Mouse (Mus musculus) adrenal gland, postnatal 25 days (tissue): ENCODE data around the gene Defb18. TPM values are rescaled to one million over a fixed set of nuclear protein-coding genes. Genes with fewer than 3 reads are reported as not detected.
"Not testable (repeated sequence)": the region's sequence is repeated elsewhere in the genome, so short reads cannot be mapped to it uniquely, and the experiment has no call there.

Experiments used
- DNase-seq: peaks from one replicate; pipeline ENCODE4 v3.0.0; 2021; ENCODE audit warnings: mixed read lengths
- long read RNA-seq: library from polyadenylated mRNA; stranded (forward); transcript quantifications from one replicate; pipeline ENCODE4 v2.0.0, GENCODE M21; 2021
- total RNA-seq: library from RNA; stranded (reverse); gene quantifications from 2 replicates; pipeline ENCODE4 v1.2.3, GENCODE M21; 2021

The Defb18 gene
- total RNA-seq, result not detected in 2 replicates
- long read RNA-seq, result 0 reads

- DNase-seq, result no peak
Observed at GRCm38 (mm10) chr1:18237343-18237742, at the start of gene Defb18. Gene Defb18, minus strand, starts transcription at chr1:18237443.

DNA sequence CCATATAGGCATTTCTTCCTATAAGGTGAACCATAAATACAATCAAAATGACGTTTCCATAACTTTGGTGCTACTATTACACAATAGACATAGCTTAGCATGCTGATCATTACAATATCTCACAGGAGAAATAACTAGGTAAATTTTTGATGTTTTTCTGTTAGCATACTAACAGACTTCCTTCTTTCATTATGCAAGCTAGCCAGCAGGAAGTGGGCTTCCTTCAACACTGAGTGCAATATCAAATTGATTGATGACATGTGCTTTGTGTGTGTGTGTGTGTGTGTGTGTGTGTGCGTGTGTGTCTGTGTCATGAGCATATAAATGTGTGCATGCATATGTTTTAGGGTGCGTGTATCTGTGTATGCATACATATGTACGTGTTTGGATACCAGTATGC is 33.9 kb upstream of the Defb18 start:
- no peak for DNase-seq

- DNase-seq, result no peak
Observed at GRCm38 (mm10) chr1:18268845-18269244, 31.6 kb upstream of the Defb18 start.

DNA sequence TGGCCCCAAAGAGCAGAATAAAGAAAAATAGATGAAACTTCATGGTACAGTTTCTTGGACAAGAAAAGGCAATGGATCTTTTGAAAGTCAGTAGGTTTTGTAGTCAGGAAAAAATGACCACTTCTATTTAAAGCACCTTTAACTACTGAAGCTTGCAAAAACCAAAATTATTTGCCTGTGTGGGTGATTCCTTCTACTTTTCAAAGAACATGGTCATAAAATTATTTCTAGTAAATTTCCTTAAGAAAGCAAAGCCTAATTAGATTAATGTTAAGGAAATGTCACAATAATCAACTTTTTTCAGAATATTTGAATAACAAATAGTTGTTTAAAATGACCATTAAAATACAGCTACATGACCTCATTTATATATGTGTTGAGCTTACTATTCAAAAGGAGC is 27.8 kb upstream of the Defb18 start, which contains the start of gene Defb41:
Gene Defb41, minus strand, starts transcription at position 101 of the 400 bp plus-strand sequence.
- no peak for DNase-seq

- not testable (repeated sequence) for DNase-seq
Observed at GRCm38 (mm10) chr1:18245801-18246580, 8.7 kb upstream of the Defb18 start.

DNA sequence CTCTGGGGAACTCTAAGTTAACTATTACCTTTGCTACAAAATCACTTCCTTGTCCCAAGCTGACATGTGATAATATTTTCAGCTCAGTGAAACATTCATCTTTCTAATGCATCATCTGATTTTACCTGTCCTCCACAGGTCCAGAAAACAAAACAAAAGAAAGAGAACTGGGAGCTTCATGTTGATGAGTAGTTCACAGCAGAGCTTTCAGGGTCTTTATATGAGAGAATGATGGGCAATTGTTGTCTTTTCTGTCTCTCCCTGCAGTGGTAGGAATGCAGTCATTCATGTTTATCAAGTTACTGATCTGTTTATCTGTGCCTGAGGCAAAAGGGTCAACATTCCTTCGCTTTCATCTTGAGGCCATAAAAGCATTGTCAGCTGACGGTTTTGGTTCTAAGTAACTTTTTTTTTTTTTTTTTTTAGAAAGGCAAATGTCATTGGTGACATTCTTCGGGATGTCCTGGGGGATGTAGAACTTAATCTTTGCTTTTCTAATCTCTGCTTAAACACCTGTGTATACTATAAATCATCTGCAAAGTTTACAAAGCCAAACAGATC is 13.8 kb downstream of the Defb18 start:
- no peak for DNase-seq

GRCm38 (mm10) chr1:18191719-18192118 is 45.5 kb downstream of the Defb18 start:
- DNase-seq, result no peak

DNA sequence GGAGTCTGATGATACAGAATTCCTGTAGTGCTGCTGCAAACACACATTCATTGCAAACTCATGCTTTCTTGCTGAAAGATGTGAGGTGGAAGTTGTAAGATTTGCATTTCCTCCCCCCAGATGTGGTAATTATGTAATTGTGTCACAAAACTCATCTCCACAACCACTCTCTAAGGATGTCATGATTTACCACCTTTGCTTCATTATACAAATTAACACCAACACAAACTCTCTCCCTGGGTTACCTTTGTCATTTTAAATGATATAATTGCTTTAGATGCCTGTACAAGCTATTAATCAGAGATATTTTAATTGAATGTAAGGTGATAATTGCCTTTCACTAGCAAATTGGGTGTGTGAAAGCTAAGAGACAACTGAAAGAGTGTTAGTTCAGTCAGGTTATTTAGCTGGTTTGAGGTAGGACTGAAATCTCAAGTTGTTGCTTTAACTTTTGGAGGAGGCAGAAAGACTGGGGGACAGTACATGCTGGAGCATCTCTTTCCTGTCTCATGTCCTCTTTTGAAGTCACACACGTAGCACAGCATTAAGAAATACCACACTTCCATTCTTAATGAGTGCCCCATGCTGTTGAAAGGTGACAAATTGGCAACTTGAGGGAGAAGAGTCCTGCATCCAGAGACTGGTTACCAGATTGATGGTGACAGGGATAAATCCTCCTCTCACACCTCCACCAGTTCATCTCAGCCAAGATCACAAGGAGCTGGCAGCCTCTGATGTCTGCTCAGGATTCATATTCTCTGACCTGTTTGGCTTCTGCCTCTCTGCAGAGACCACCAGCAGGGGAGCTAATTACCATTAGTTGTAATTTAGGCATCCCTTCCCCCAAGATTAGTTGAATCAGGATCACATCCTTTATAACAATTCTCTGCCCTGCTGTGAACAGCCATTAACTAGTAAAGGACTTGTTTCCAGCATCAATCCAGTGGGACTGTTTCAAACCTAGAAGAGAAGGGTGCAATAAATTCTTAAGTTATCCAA is 46.2 kb downstream of the Defb18 start:
- DNase-seq, result no peak

Other genes starting within 250 kb of the Defb18 start
- gene Crisp4, start 91.5 kb downstream of the Defb18 start, total RNA-seq, result not detected in 2 replicates
- gene Defb41, start 27.7 kb upstream of the Defb18 start, total RNA-seq, result not detected in 2 replicates